Mouse (Mus musculus): ENCODE data around the gene Gm21060. TPM values are rescaled to one million over a fixed set of nuclear protein-coding genes. Genes with fewer than 3 reads are reported as not detected.
A peak's percentile ranks its signal among the peaks of the same experiment; 100 is the strongest.
"Not testable (repeated sequence)": the region's sequence is repeated elsewhere in the genome, so short reads cannot be mapped to it uniquely, and the experiment has no call there.

Gm21060 gene
- polyA plus RNA-seq, 1 experiment from 2014 or later: not detected

GRCm38 (mm10) chr19:61266651-61267050 lies 30.2 kb downstream of the Gm21060 start:
- Histone ChIP-seq H3K4me1 (ENCODE audit: control insufficient read depth, low read depth, low read length) (no peaks in the 10 kb centered on the region; the same call in 1 of the 2 replicates), H3K9me3 (replicated peaks; ENCODE audit: control insufficient read depth, low read length) (no peaks in the 10 kb centered on the region), H3K4me3 (ENCODE audit: low read depth, low read length) (no peak overlapping the region), H3K36me3 (ENCODE audit: control insufficient read depth, insufficient read depth) (no peaks in the 10 kb centered on the region), H3K27me3 (ENCODE audit: control insufficient read depth, insufficient read depth, low read depth, low read length) (no peaks in the 10 kb centered on the region), H3K4me2 (ENCODE audit: low read depth, low read length) (no peak overlapping the region), H3K9ac (ENCODE audit: low read depth, low read length) (no peak overlapping the region), H3K27ac (ENCODE audit: low read length) (no peak overlapping the region)
- 2% methylated on average over 26 of the region's 26 CpGs for WGBS (ENCODE audit: insufficient replicate concordance)
- no peak for ATAC-seq (ENCODE audit: low read depth)

GRCm38 (mm10) chr19:61266246-61266615 lies 30.6 kb downstream of the Gm21060 start:
- no peaks in the 10 kb centered on the region for H3K27me3 ChIP-seq (ENCODE audit: control insufficient read depth, insufficient read depth, low read depth, low read length)
- H3K9me3 ChIP-seq (replicated peaks; ENCODE audit: control insufficient read depth, low read length): no peaks in the 10 kb centered on the region
- ATAC-seq (ENCODE audit: low read depth): no peak
- no peak overlapping the region for H3K9ac ChIP-seq (ENCODE audit: low read depth, low read length)
- no peaks in the 10 kb centered on the region for H3K36me3 ChIP-seq (ENCODE audit: control insufficient read depth, insufficient read depth)
- 2% methylated on average over 12 of the region's 12 CpGs for WGBS (ENCODE audit: insufficient replicate concordance)
- no peaks in the 10 kb centered on the region; the same call in 1 of the 2 replicates for H3K4me1 ChIP-seq (ENCODE audit: control insufficient read depth, low read depth, low read length)
- no peak overlapping the region for H3K27ac ChIP-seq (ENCODE audit: low read length)
- no peak overlapping the region for H3K4me2 ChIP-seq (ENCODE audit: low read depth, low read length)
- no peak overlapping the region for H3K4me3 ChIP-seq (ENCODE audit: low read depth, low read length)

- H3K4me3 ChIP-seq (ENCODE audit: low read depth, low read length): no peak overlapping the region
- ATAC-seq (ENCODE audit: low read depth): peak; percentile 12
- WGBS (ENCODE audit: insufficient replicate concordance): 5% methylated on average over 3 of the region's 3 CpGs
Observed at GRCm38 (mm10) chr19:61265349-61266245, 31.3 kb downstream of the Gm21060 start.

GRCm38 (mm10) chr19:61264933-61265332 lies 31.9 kb downstream of the Gm21060 start:
- no peaks in the 10 kb centered on the region; the same call in 1 of the 2 replicates for H3K4me1 ChIP-seq (ENCODE audit: control insufficient read depth, low read depth, low read length)
- no peaks in the 10 kb centered on the region for H3K36me3 ChIP-seq (ENCODE audit: control insufficient read depth, insufficient read depth)
- no peak overlapping the region for H3K27ac ChIP-seq (ENCODE audit: low read length)
- no peak overlapping the region for H3K4me3 ChIP-seq (ENCODE audit: low read depth, low read length)
- no peaks in the 10 kb centered on the region for H3K9me3 ChIP-seq (replicated peaks; ENCODE audit: control insufficient read depth, low read length)
- no peak for ATAC-seq (ENCODE audit: low read depth)
- H3K27me3 ChIP-seq (ENCODE audit: control insufficient read depth, insufficient read depth, low read depth, low read length): no peaks in the 10 kb centered on the region
- H3K9ac ChIP-seq (ENCODE audit: low read depth, low read length): no peak overlapping the region
- no peak overlapping the region for H3K4me2 ChIP-seq (ENCODE audit: low read depth, low read length)

More at GRCm38 (mm10) chr19:61265349-61266245, 31.3 kb downstream of the Gm21060 start:
- H3K4me2 ChIP-seq (ENCODE audit: low read depth, low read length): no peak overlapping the region; the same call in 1 of the 2 replicates
- no peaks in the 10 kb centered on the region for H3K36me3 ChIP-seq (ENCODE audit: control insufficient read depth, insufficient read depth)
- no peaks in the 10 kb centered on the region; the same call in 1 of the 2 replicates for H3K4me1 ChIP-seq (ENCODE audit: control insufficient read depth, low read depth, low read length)
- no peaks in the 10 kb centered on the region for H3K9me3 ChIP-seq (replicated peaks; ENCODE audit: control insufficient read depth, low read length)
- no peak overlapping the region for H3K9ac ChIP-seq (ENCODE audit: low read depth, low read length)
- no peak overlapping the region for H3K27ac ChIP-seq (ENCODE audit: low read length)
- no peaks in the 10 kb centered on the region for H3K27me3 ChIP-seq (ENCODE audit: control insufficient read depth, insufficient read depth, low read depth, low read length)

- Histone ChIP-seq H3K4me3 (ENCODE audit: low read depth, low read length) (no peak overlapping the region), H3K4me1 (ENCODE audit: control insufficient read depth, low read depth, low read length) (no peaks in the 10 kb centered on the region; the same call in 1 of the 2 replicates)
- no peak for ATAC-seq (ENCODE audit: low read depth)
Observed at GRCm38 (mm10) chr19:61264227-61264626, 32.6 kb downstream of the Gm21060 start.

GRCm38 (mm10) chr19:61261241-61261640 lies 35.6 kb downstream of the Gm21060 start:
- H3K36me3 ChIP-seq (ENCODE audit: control insufficient read depth, insufficient read depth): no peaks in the 10 kb centered on the region
- ATAC-seq (ENCODE audit: low read depth): no peak
- H3K27me3 ChIP-seq (ENCODE audit: control insufficient read depth, insufficient read depth, low read depth, low read length): no peaks in the 10 kb centered on the region
- H3K27ac ChIP-seq (ENCODE audit: low read length): no peak overlapping the region
- H3K4me2 ChIP-seq (ENCODE audit: low read depth, low read length): no peak overlapping the region
- no peak overlapping the region for H3K4me3 ChIP-seq (ENCODE audit: low read depth, low read length)
- no peak overlapping the region for H3K9ac ChIP-seq (ENCODE audit: low read depth, low read length)
- no peaks in the 10 kb centered on the region; the same call in 1 of the 2 replicates for H3K4me1 ChIP-seq (ENCODE audit: control insufficient read depth, low read depth, low read length)
- WGBS (ENCODE audit: insufficient replicate concordance): 61% methylated on average over 1 of the region's 1 CpGs
- H3K9me3 ChIP-seq (replicated peaks; ENCODE audit: control insufficient read depth, low read length): no peaks in the 10 kb centered on the region

More at GRCm38 (mm10) chr19:61264227-61264626, 32.6 kb downstream of the Gm21060 start:
- WGBS (ENCODE audit: insufficient replicate concordance): 33% methylated on average over 1 of the region's 1 CpGs
- Histone ChIP-seq H3K4me2 (ENCODE audit: low read depth, low read length) (no peak overlapping the region), H3K9ac (ENCODE audit: low read depth, low read length) (no peak overlapping the region), H3K27ac (ENCODE audit: low read length) (no peak overlapping the region), H3K36me3 (ENCODE audit: control insufficient read depth, insufficient read depth) (no peaks in the 10 kb centered on the region), H3K9me3 (replicated peaks; ENCODE audit: control insufficient read depth, low read length) (no peaks in the 10 kb centered on the region), H3K27me3 (ENCODE audit: control insufficient read depth, insufficient read depth, low read depth, low read length) (no peaks in the 10 kb centered on the region)

- no peaks in the 10 kb centered on the region for H3K36me3 ChIP-seq (ENCODE audit: control insufficient read depth, insufficient read depth)
- H3K27me3 ChIP-seq (ENCODE audit: control insufficient read depth, insufficient read depth, low read depth, low read length): no peaks in the 10 kb centered on the region
- no peak overlapping the region for H3K9ac ChIP-seq (ENCODE audit: low read depth, low read length)
- H3K9me3 ChIP-seq (replicated peaks; ENCODE audit: control insufficient read depth, low read length): no peaks in the 10 kb centered on the region
- 77% methylated on average over 18 of the region's 18 CpGs for WGBS (ENCODE audit: insufficient replicate concordance)
- H3K27ac ChIP-seq (ENCODE audit: low read length): no peak overlapping the region
- no peak overlapping the region for H3K4me3 ChIP-seq (ENCODE audit: low read depth, low read length)
- no peak for ATAC-seq (ENCODE audit: low read depth)
- no peak overlapping the region for H3K4me2 ChIP-seq (ENCODE audit: low read depth, low read length)
- H3K4me1 ChIP-seq (ENCODE audit: control insufficient read depth, low read depth, low read length): no peaks in the 10 kb centered on the region
Observed at GRCm38 (mm10) chr19:61257733-61258132, 39.1 kb downstream of the Gm21060 start.

- H3K27ac ChIP-seq (ENCODE audit: low read length): no peak overlapping the region
- no peak overlapping the region for H3K4me2 ChIP-seq (ENCODE audit: low read depth, low read length)
- no peaks in the 10 kb centered on the region for H3K4me1 ChIP-seq (ENCODE audit: control insufficient read depth, low read depth, low read length)
- no peaks in the 10 kb centered on the region for H3K36me3 ChIP-seq (ENCODE audit: control insufficient read depth, insufficient read depth)
- no peak for ATAC-seq (ENCODE audit: low read depth)
- no peaks in the 10 kb centered on the region for H3K27me3 ChIP-seq (ENCODE audit: control insufficient read depth, insufficient read depth, low read depth, low read length)
- H3K9me3 ChIP-seq (replicated peaks; ENCODE audit: control insufficient read depth, low read length): no peaks in the 10 kb centered on the region
- H3K4me3 ChIP-seq (ENCODE audit: low read depth, low read length): no peak overlapping the region
- 64% methylated on average over 7 of the region's 7 CpGs for WGBS (ENCODE audit: insufficient replicate concordance)
- no peak overlapping the region for H3K9ac ChIP-seq (ENCODE audit: low read depth, low read length)
Observed at GRCm38 (mm10) chr19:61256166-61256887, 40.5 kb downstream of the Gm21060 start.

- not testable (repeated sequence) for H3K27me3 ChIP-seq (ENCODE audit: control insufficient read depth, insufficient read depth, low read depth, low read length); ATAC-seq (ENCODE audit: low read depth)
- 76% methylated on average over 4 of the region's 4 CpGs for WGBS (ENCODE audit: insufficient replicate concordance)
Observed at GRCm38 (mm10) chr19:61247334-61247733, 49.5 kb downstream of the Gm21060 start.

More at GRCm38 (mm10) chr19:61247334-61247733, 49.5 kb downstream of the Gm21060 start:
- H3K27ac ChIP-seq (ENCODE audit: low read length); H3K4me3 ChIP-seq (ENCODE audit: low read depth, low read length); H3K9ac ChIP-seq (ENCODE audit: low read depth, low read length); H3K4me2 ChIP-seq (ENCODE audit: low read depth, low read length); H3K36me3 ChIP-seq (ENCODE audit: control insufficient read depth, insufficient read depth); H3K9me3 ChIP-seq (replicated peaks; ENCODE audit: control insufficient read depth, low read length); H3K4me1 ChIP-seq (ENCODE audit: control insufficient read depth, low read depth, low read length): not testable (repeated sequence)

All from liver, embryonic 16.5 days (tissue).